In the genomic region with DNA sequence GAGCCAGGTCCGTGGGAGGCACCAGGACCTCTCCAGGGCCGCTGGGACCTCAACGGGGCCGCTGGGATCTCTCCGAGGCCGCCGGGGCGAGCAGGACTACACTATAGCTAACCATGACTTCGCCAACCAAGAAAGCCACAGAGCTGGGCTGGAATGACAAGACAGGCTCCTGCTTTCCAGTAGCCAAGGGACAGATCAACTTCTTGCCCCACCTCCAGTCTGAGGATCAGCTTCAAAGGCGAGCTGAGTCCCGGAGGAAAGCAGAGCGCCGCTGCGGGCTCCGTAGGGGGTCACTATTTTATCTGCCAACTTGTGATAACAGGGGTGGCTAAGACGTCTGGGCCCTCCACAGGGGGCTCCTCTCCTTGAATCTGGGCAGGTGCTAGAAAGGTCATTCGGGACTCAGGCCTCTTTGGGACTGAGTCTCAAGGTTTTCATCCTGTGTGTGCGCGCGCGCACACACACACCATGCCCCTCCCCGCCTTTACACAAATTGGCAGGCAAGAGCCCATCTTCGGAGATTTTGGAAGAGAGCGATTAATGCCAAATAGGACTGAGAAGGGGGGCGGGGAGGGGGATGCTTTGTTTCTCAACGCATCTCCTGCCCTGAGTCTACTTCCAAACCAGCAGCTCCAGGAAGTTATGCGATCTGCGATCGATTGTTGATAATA, we compare ENCODE assay signal across 8 mouse cellular contexts. TPM values are rescaled to one million over a fixed set of nuclear protein-coding genes. Genes with fewer than 3 reads are reported as not detected.
DNase-seq lines count a peak whose midpoint lies in the region; ATAC-seq and TF ChIP-seq lines count a peak whose summit lies in the region.
"Had no signal": no experiment of that assay in that cellular context is flagged by ENCODE, and none has a peak within 500 bp of the region (broad histone marks: within the 10 kb centered on the region; RNA-seq: fewer than 3 reads in every experiment).

No protein-coding gene starts in this region.

- H3K4me1 ChIP-seq in stomach, embryonic 14.5 days (ENCODE audit: control insufficient read depth, insufficient read depth, low read length) = no peaks in the 10 kb centered on the region
- H3K4me1 ChIP-seq in stomach, postnatal 0 days (replicated peaks; ENCODE audit: control insufficient read depth, insufficient read depth) = peaks cover 4% of the 10 kb centered on the region; the same call in 1 of the 2 replicates
- H3K4me1 ChIP-seq in forebrain, embryonic 13.5 days = peaks cover 17% of the 10 kb centered on the region
- peaks cover 8% of the 10 kb centered on the region; the same call in 1 of the 2 replicates for H3K4me1 ChIP-seq in liver, embryonic 13.5 days (replicated peaks)

- H3K36me3 ChIP-seq in stomach, embryonic 14.5 days (ENCODE audit: control insufficient read depth, insufficient read depth, low read length) = no peaks in the 10 kb centered on the region
- H3K36me3 ChIP-seq in stomach, postnatal 0 days (ENCODE audit: control insufficient read depth, insufficient read depth, low read length) = no peaks in the 10 kb centered on the region
- no peaks in the 10 kb centered on the region for H3K36me3 ChIP-seq in forebrain, embryonic 13.5 days (ENCODE audit: poor library complexity, severe bottlenecking)
- no peaks in the 10 kb centered on the region for H3K36me3 ChIP-seq in liver, embryonic 13.5 days

- no peak for TF ChIP-seq EP300 in stomach, postnatal 0 days (optimal IDR thresholded peaks at IDR 0.05)

- ATAC-seq in stomach, embryonic 14.5 days (ENCODE audit: insufficient number of reproducible peaks, insufficient read depth, low FRiP score, low read depth) = no peak
- no peak; the same call in 1 of the 2 replicates for ATAC-seq in stomach, postnatal 0 days (ENCODE audit: low FRiP score, low TSS enrichment)
- ATAC-seq in forebrain, embryonic 13.5 days = 0 out of 2 replicates have a peak, but pooled peaks have one; percentile 36
- ATAC-seq in liver, embryonic 13.5 days (ENCODE audit: low read depth) = no peak
- ATAC-seq: activated CD4-positive, CD25-positive, alpha-beta regulatory T cell, adult 4 months had no signal

- H3K27ac ChIP-seq in stomach, embryonic 14.5 days (ENCODE audit: low read length) = no peak overlapping the region
- H3K27ac ChIP-seq in stomach, postnatal 0 days (replicated peaks) = no peak overlapping the region
- no peak overlapping the region for H3K27ac ChIP-seq in forebrain, embryonic 13.5 days
- H3K27ac ChIP-seq in liver, embryonic 13.5 days = no peak overlapping the region

- H3K9ac ChIP-seq in stomach, embryonic 14.5 days (replicated peaks; ENCODE audit: low read depth, low read length) = no peak overlapping the region
- no peak overlapping the region for H3K9ac ChIP-seq in stomach, postnatal 0 days (ENCODE audit: low read length)
- H3K9ac ChIP-seq in forebrain, embryonic 13.5 days = no peak overlapping the region
- H3K9ac ChIP-seq in liver, embryonic 13.5 days = no peak overlapping the region

- no peaks in the 10 kb centered on the region for H3K9me3 ChIP-seq in stomach, embryonic 14.5 days (ENCODE audit: control insufficient read depth, low read depth, low read length)
- H3K9me3 ChIP-seq in stomach, postnatal 0 days (ENCODE audit: control insufficient read depth, low read length) = no peaks in the 10 kb centered on the region
- no peaks in the 10 kb centered on the region for H3K9me3 ChIP-seq in forebrain, embryonic 13.5 days (replicated peaks)
- no peaks in the 10 kb centered on the region for H3K9me3 ChIP-seq in liver, embryonic 13.5 days (replicated peaks)

- H3K4me2 ChIP-seq in stomach, embryonic 14.5 days (replicated peaks; ENCODE audit: low read depth, low read length) = no peak overlapping the region
- H3K4me2 ChIP-seq in stomach, postnatal 0 days (replicated peaks; ENCODE audit: low read depth) = no peak overlapping the region
- H3K4me2 ChIP-seq in forebrain, embryonic 13.5 days = peak overlapping the region; percentile 37
- H3K4me2 ChIP-seq in liver, embryonic 13.5 days = peak overlapping the region; percentile 43

- WGBS in stomach, embryonic 14.5 days = under 1% methylated on average over 29 of the region's 29 CpGs
- 3% methylated on average over 29 of the region's 29 CpGs for whole genome bisulfite sequencing in stomach, postnatal 0 days
- WGBS in forebrain, embryonic 13.5 days = under 1% methylated on average over 29 of the region's 29 CpGs
- 3% methylated on average over 29 of the region's 29 CpGs for WGBS in liver, embryonic 13.5 days (ENCODE audit: insufficient replicate concordance)

- DNase-seq in stomach, postnatal 0 days (ENCODE audit: low spot score) = no peak
- no peak for DNase-seq in liver, embryonic 13.5 days
- DNase-seq in ovary, adult 18-20 months (ENCODE audit: low spot score) = no peak
- no peak for DNase-seq in urinary bladder, adult 2 months (ENCODE audit: low spot score)
- DNase-seq in frontal cortex, adult 2 months (ENCODE audit: extremely low spot score in 1 of 2, low spot score in 1 of 2) = no peak

- no peak for TF ChIP-seq CTCF in stomach, postnatal 0 days (IDR thresholded peaks at IDR 0.05; ENCODE audit: low read depth)

- H3K27me3 ChIP-seq in stomach, embryonic 14.5 days (ENCODE audit: control insufficient read depth, insufficient read depth, low read length) = peaks cover 43% of the 10 kb centered on the region
- H3K27me3 ChIP-seq in stomach, postnatal 0 days (ENCODE audit: control insufficient read depth, insufficient read depth, low read length) = peaks cover 28% of the 10 kb centered on the region
- peaks cover 79% of the 10 kb centered on the region for H3K27me3 ChIP-seq in forebrain, embryonic 13.5 days
- H3K27me3 ChIP-seq in liver, embryonic 13.5 days = peaks cover 69% of the 10 kb centered on the region

- 0 out of 2 replicates have a peak overlapping the region, but pooled peaks have one; percentile 2 for H3K4me3 ChIP-seq in stomach, embryonic 14.5 days (ENCODE audit: low read depth, low read length)
- H3K4me3 ChIP-seq in stomach, postnatal 0 days (ENCODE audit: low read depth, low read length) = no peak overlapping the region
- H3K4me3 ChIP-seq in forebrain, embryonic 13.5 days = peak overlapping the region; percentile 7; the same call in 1 of the 2 replicates
- H3K4me3 ChIP-seq in liver, embryonic 13.5 days (replicated peaks) = peak overlapping the region; percentile 12; the same call in 1 of the 2 replicates

RNA-seq across cellular contexts. Expression of gene Rsrc1, which starts 10.4 kb away (rescaled TPM):
- 37.0 and 39.8 TPM in 2 replicates for polyA plus RNA-seq in stomach, embryonic 14.5 days (2014; fragmentation: Nextera tagmentation; extraction: Ambion mirVana)
- polyA plus RNA-seq in stomach, postnatal 0 days (2015; fragmentation: Nextera tagmentation; extraction: Ambion mirVana) = 15.1 and 15.9 TPM in 2 replicates
- polyA plus RNA-seq in forebrain, embryonic 13.5 days (2015; fragmentation: Nextera tagmentation; extraction: Ambion mirVana) = 29.4 and 32.4 TPM in 2 replicates
- 9.8 and 12.5 TPM in 2 replicates for polyA plus RNA-seq in liver, embryonic 13.5 days (2015; fragmentation: Nextera tagmentation; extraction: Ambion mirVana)
- 8.0 and 13.2 TPM in 2 replicates for polyA plus RNA-seq in urinary bladder, adult 2 months (2012; rRNA removed)
- 22.2 and 24.0 TPM in 2 replicates for polyA plus RNA-seq in frontal cortex, adult 2 months (2012; rRNA removed)

RNA-seq across cellular contexts. Expression of gene Shox2, which starts 10.8 kb away (rescaled TPM):
- not detected in 2 replicates for polyA plus RNA-seq in stomach, embryonic 14.5 days (2014; fragmentation: Nextera tagmentation; extraction: Ambion mirVana)
- 0.05 and 0.18 TPM in 2 replicates for polyA plus RNA-seq in stomach, postnatal 0 days (2015; fragmentation: Nextera tagmentation; extraction: Ambion mirVana)
- polyA plus RNA-seq in forebrain, embryonic 13.5 days (2015; fragmentation: Nextera tagmentation; extraction: Ambion mirVana) = 12.2 and 15.2 TPM in 2 replicates
- 0.14 and 0.22 TPM in 2 replicates for polyA plus RNA-seq in liver, embryonic 13.5 days (2015; fragmentation: Nextera tagmentation; extraction: Ambion mirVana)
- 0.15 TPM in 1 of 2 replicates, not detected in the other for polyA plus RNA-seq in urinary bladder, adult 2 months (2012; rRNA removed)
- 0.06 TPM in 1 of 2 replicates, not detected in the other for polyA plus RNA-seq in frontal cortex, adult 2 months (2012; rRNA removed)
- polyA plus RNA-seq: activated CD4-positive, CD25-positive, alpha-beta regulatory T cell, adult 4 months had no signal

Comparison
In these comparisons a context has a peak if more than half of its experiments do, and no peak if none do; other contexts are left out.
1. H3K4me2 ChIP-seq: peak in forebrain, embryonic 13.5 days (single experiment) and liver, embryonic 13.5 days (single experiment); none in stomach, embryonic 14.5 days (single experiment) and stomach, postnatal 0 days (single experiment).
2. RNA of gene Shox2, which starts 10.8 kb away (polyA plus RNA-seq): 12.2 to 15.2 TPM in forebrain, embryonic 13.5 days; 0.14 to 0.22 TPM in liver, embryonic 13.5 days, 0.15 TPM in urinary bladder, adult 2 months, not detected in stomach, embryonic 14.5 days, 0.05 to 0.18 TPM in stomach, postnatal 0 days and 0.06 TPM in frontal cortex, adult 2 months; every median in the first group is over 10 times any median in the second.